Mouse (Mus musculus) myocyte (in vitro differentiated cells): ENCODE data around the gene Ubtd2. TPM values are rescaled to one million over a fixed set of nuclear protein-coding genes. Genes with fewer than 3 reads are reported as not detected.

Source experiments
- H3K27me3 ChIP-seq: one replicate; pipeline ENCODE4 v1.6.1; 2011; ENCODE audit not compliant: control insufficient read depth, insufficient read depth, insufficient read length
- H3K36me3 ChIP-seq: one replicate; pipeline ENCODE4 v1.6.1; 2011; ENCODE audit not compliant: control insufficient read depth, insufficient read depth
- H3K4me2 ChIP-seq: one replicate; pipeline ENCODE4 v1.6.1; 2011; ENCODE audit warnings: low read depth, control low read depth
- H3K4me3 ChIP-seq: one replicate; pipeline ENCODE4 v1.5.1; 2011; ENCODE audit warnings: mild to moderate bottlenecking, control low read depth, moderate library complexity
- H3K79me2 ChIP-seq: one replicate; pipeline ENCODE4 v1.6.1; 2011; ENCODE audit not compliant: control insufficient read depth, insufficient read depth
- H3ac ChIP-seq: one replicate; pipeline ENCODE4 v1.6.1; 2011; ENCODE audit not compliant: control insufficient read depth, insufficient read length
- CEBPB ChIP-seq: IDR thresholded peaks from 2 replicates; pipeline ENCODE4 v1.6.1; 2011; ENCODE audit warnings: mild to moderate bottlenecking, moderate library complexity; ENCODE audit not compliant: poor library complexity, insufficient read depth, severe bottlenecking
- E2F4 ChIP-seq: IDR thresholded peaks from one replicate; pipeline ENCODE4 v1.6.1; 2011; ENCODE audit warnings: mild to moderate bottlenecking, control low read depth, moderate library complexity; ENCODE audit not compliant: insufficient read depth
- MAX ChIP-seq: IDR thresholded peaks from one replicate; pipeline ENCODE4 v1.6.1; 2011; ENCODE audit warnings: low read depth, mild to moderate bottlenecking, control low read depth
- MYOD1 ChIP-seq, 3 experiments: IDR thresholded peaks; one replicate each; pipeline ENCODE4 v1.6.1; 2011; ENCODE audit warnings: control low read depth in 2 of 3, low read depth in 2 of 3, mild to moderate bottlenecking in 2 of 3, moderate library complexity in 1 of 3; ENCODE audit not compliant: insufficient read length in 2 of 3, control insufficient read depth in 1 of 3
- MYOG ChIP-seq, 3 experiments: IDR thresholded peaks; one replicate each; pipeline ENCODE4 v1.6.1; 2011; ENCODE audit warnings: control low read depth in 2 of 3, low read depth in 2 of 3, mild to moderate bottlenecking in 2 of 3; ENCODE audit not compliant: insufficient read length in 2 of 3, control insufficient read depth in 1 of 3, insufficient read depth in 1 of 3
- POLR2A ChIP-seq: IDR thresholded peaks from one replicate; pipeline ENCODE4 v1.6.1; 2011; ENCODE audit warnings: low read depth, mild to moderate bottlenecking, control low read depth, moderate library complexity; ENCODE audit not compliant: insufficient read length
- POLR2AphosphoS2 ChIP-seq: IDR thresholded peaks from one replicate; pipeline ENCODE4 v1.6.1; 2011; ENCODE audit warnings: low read depth, control low read depth; ENCODE audit not compliant: insufficient read length
- REST ChIP-seq: IDR thresholded peaks from one replicate; pipeline ENCODE4 v1.6.1; 2011; ENCODE audit warnings: mild to moderate bottlenecking, control low read depth, moderate library complexity; ENCODE audit not compliant: insufficient read depth, insufficient read length
- SRF ChIP-seq: IDR thresholded peaks from one replicate; pipeline ENCODE4 v1.6.1; 2011; ENCODE audit warnings: low read depth; ENCODE audit not compliant: control insufficient read depth, insufficient read length
- TCF12 ChIP-seq: IDR thresholded peaks from one replicate; pipeline ENCODE4 v1.6.1; 2011; ENCODE audit warnings: mild to moderate bottlenecking, control low read depth; ENCODE audit not compliant: poor library complexity, insufficient read depth, severe bottlenecking
- TCF3 ChIP-seq: IDR thresholded peaks from one replicate; pipeline ENCODE4 v1.6.1; 2011; ENCODE audit warnings: low read depth, control low read depth; ENCODE audit not compliant: insufficient read length
- USF1 ChIP-seq: IDR thresholded peaks from one replicate; pipeline ENCODE4 v1.6.1; 2011; ENCODE audit warnings: low read depth, mild to moderate bottlenecking, control low read depth, moderate library complexity
- polyA plus RNA-seq: library from polyadenylated mRNA; unstranded; fragments of >200 nt; fragmentation: generic; extraction: Trizol; gene quantifications from one replicate; pipeline ENCODE4 v1.2.1, GENCODE M21; 2012; ENCODE audit warnings: missing spikeins

The Ubtd2 gene
- polyA plus RNA-seq, 1 experiment, result 14.6 TPM

DNA sequence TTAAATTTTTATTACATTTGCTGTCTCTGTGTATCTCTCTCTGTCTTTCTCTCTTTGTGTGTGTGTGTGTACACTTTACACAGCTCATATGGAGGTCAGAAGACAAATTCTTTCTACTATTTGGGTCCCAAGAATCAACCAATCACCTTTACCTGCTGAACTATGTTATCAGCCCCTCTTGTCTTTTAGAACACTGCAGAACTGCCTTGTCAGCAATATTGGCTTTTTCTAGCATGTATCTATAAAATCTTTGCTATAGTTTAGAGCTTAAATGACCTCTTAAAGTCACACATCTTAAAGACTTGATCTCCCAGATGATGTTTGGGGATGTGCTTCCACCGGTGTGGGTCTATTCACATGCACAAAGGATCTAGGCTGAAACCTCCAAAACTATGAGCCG is 35.9 kb downstream of the Ubtd2 start:
- Histone ChIP-seq H3K4me3 (no peak overlapping the region), H3K36me3 (no peaks in the 10 kb centered on the region), H3K4me2 (no peak overlapping the region), H3K27me3 (no peaks in the 10 kb centered on the region), H3ac (no peak overlapping the region), H3K79me2 (peaks cover 81% of the 10 kb centered on the region)
- TF ChIP-seq POLR2AphosphoS2, result no peak
- no peak for TF ChIP-seq USF1
- no peak for TF ChIP-seq TCF12
- TF ChIP-seq POLR2A, result no peak
- TF ChIP-seq SRF, result no peak
- no peak for TF ChIP-seq MAX
- TF ChIP-seq REST, result no peak

DNA sequence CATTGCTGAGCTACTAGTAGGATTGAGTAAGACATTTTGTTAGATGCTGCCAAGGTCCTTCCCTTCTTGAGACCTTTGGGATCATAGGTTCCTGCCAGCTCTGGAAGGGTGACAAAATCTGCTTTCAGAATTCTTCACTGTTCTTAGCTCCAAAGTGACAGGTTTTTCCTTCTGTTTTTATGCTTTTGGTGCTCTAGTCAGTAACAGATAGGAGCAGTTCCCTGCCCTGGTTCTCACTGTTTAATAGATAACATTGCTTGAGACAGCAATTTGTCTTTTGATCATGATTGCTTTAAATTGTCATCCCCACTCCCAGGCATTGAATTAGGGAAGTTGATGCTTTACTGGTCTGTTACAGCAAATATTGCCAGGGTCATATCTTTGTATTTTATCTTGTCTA is 38.1 kb downstream of the Ubtd2 start:
- Histone ChIP-seq H3K27me3 (no peaks in the 10 kb centered on the region), H3K4me2 (no peak overlapping the region), H3K36me3 (no peaks in the 10 kb centered on the region), H3K79me2 (peaks cover 80% of the 10 kb centered on the region), H3K4me3 (no peak overlapping the region), H3ac (no peak overlapping the region)
- TF ChIP-seq REST (no peak), TCF3 (no peak), MYOG (IDR thresholded peaks at IDR 0.05; ENCODE audit: control insufficient read depth in 1 of 3, insufficient read depth in 1 of 3, insufficient read length in 2 of 3, low read depth in 2 of 3) (no peak), MYOD1 (IDR thresholded peaks at IDR 0.05; ENCODE audit: control insufficient read depth in 1 of 3, insufficient read length in 2 of 3, low read depth in 2 of 3) (no peak), POLR2AphosphoS2 (no peak), MAX (no peak), USF1 (no peak), TCF12 (no peak), SRF (no peak), CEBPB (no peak), POLR2A (no peak), E2F4 (no peak)

DNA sequence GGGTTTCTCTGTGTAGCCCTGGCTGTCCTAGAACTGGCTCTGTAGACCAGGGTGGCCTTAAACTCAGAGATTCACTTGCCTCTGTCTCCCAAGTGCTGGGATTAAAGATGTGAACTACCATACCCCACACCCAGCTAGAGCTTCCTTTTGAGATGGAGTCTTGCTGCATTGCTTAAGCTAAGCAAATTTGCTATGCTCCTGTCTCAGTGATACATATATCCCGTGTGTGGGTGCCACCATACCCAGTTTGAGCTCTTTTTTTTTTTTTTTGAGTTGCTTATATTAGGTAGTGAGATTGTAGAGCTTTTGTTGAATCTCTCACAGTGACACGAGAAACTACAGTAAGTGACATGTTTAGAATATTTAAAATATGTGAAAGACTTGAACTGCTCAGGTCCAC is 40.1 kb downstream of the Ubtd2 start:
- Histone ChIP-seq H3K79me2 (peaks cover 71% of the 10 kb centered on the region), H3K4me2 (no peak overlapping the region), H3K36me3 (no peaks in the 10 kb centered on the region), H3K27me3 (no peaks in the 10 kb centered on the region), H3K4me3 (no peak overlapping the region), H3ac (no peak overlapping the region)
- TF ChIP-seq CEBPB (no peak), TCF12 (no peak), MYOG (IDR thresholded peaks at IDR 0.05; ENCODE audit: control insufficient read depth in 1 of 3, insufficient read depth in 1 of 3, insufficient read length in 2 of 3, low read depth in 2 of 3) (no peak), MYOD1 (IDR thresholded peaks at IDR 0.05; ENCODE audit: control insufficient read depth in 1 of 3, insufficient read length in 2 of 3, low read depth in 2 of 3) (no peak), REST (no peak), TCF3 (no peak), SRF (no peak), USF1 (no peak), POLR2A (no peak), MAX (no peak)

DNA sequence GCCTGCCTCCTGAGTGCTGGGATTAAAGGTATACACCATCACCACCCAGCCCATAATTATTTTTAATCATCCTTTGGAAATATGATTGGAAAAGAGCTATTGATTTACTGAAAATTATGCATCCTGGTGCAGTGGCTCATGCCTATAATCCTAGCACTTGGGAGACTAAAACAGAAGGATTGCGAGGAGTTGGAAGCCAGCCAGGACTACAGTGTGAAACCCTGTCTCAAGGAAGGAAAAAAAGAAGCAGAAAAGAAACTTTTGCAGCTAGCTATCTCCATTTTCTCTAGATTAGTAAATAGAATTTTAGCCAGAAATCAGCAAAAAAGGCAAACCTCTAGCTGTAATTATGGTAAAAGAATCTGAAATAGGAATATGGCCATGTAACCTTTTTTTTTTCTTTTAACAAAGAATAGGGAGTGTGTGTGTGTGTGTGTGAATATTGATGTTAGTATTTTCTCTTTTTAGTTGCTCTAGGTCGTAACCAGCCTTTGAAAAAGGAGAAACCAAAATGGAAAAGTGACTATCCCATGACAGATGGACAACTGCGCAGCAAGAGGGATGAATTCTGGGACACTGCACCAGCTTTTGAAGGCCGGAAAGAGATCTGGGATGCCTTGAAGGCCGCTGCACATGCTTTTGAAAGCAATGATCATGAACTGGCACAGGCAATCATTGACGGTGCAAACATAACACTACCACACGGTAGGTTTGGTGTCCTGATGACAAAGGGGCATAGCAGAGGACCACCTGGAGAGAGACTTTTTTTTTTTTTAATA is 43.8 kb downstream of the Ubtd2 start:
- Histone ChIP-seq H3K36me3 (no peaks in the 10 kb centered on the region), H3K4me3 (no peak overlapping the region), H3ac (no peak overlapping the region), H3K4me2 (no peak overlapping the region), H3K27me3 (no peaks in the 10 kb centered on the region), H3K79me2 (peaks cover 43% of the 10 kb centered on the region)
- TF ChIP-seq MYOD1 (IDR thresholded peaks at IDR 0.05; ENCODE audit: control insufficient read depth in 1 of 3, insufficient read length in 2 of 3, low read depth in 2 of 3), result no peak
- no peak for TF ChIP-seq SRF
- TF ChIP-seq MAX, result no peak
- no peak for TF ChIP-seq MYOG (IDR thresholded peaks at IDR 0.05; ENCODE audit: control insufficient read depth in 1 of 3, insufficient read depth in 1 of 3, insufficient read length in 2 of 3, low read depth in 2 of 3)
- TF ChIP-seq TCF12, result no peak
- TF ChIP-seq USF1, result no peak
- TF ChIP-seq TCF3, result no peak
- TF ChIP-seq REST, result no peak
- TF ChIP-seq POLR2AphosphoS2, result no peak
- TF ChIP-seq POLR2A, result no peak
- no peak for TF ChIP-seq CEBPB
- no peak for TF ChIP-seq E2F4

DNA sequence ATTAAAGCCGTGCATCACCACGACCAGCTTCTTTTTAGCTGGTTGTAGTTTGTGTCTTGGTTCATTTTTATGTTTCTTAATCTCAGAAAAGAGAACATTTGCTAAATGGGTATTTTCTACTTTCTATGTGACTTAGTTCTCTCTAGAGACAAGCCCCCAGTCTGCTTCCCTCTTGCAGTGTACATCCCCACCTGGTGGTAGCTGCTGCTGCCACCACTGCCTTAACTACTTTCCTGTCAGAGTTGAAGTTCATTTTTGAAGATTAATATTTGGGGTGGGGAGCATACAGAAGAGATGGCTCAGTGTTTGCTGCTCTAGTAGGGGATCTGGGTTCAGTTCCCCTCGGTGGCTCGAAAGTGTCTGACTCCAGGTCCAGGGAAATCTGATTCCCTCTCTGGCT is 44.8 kb downstream of the Ubtd2 start:
- Histone ChIP-seq H3K36me3 (no peaks in the 10 kb centered on the region), H3ac (no peak overlapping the region), H3K79me2 (peaks cover 33% of the 10 kb centered on the region), H3K4me3 (no peak overlapping the region), H3K27me3 (no peaks in the 10 kb centered on the region), H3K4me2 (no peak overlapping the region)
- TF ChIP-seq MYOD1 (IDR thresholded peaks at IDR 0.05; ENCODE audit: control insufficient read depth in 1 of 3, insufficient read length in 2 of 3, low read depth in 2 of 3), result no peak
- TF ChIP-seq CEBPB, result no peak
- TF ChIP-seq USF1, result no peak
- TF ChIP-seq POLR2A, result no peak
- TF ChIP-seq TCF12, result no peak
- no peak for TF ChIP-seq MAX
